Mouse (Mus musculus): Measurements from ENCODE around the gene Tgm5. TPM values are rescaled to one million over a fixed set of nuclear protein-coding genes. Genes with fewer than 3 reads are reported as not detected.
A peak's percentile ranks its signal among the peaks of the same experiment; 100 is the strongest.

The Tgm5 gene
- polyA plus RNA-seq, 1 experiment from 2014 or later, result 0.86 TPM

DNA sequence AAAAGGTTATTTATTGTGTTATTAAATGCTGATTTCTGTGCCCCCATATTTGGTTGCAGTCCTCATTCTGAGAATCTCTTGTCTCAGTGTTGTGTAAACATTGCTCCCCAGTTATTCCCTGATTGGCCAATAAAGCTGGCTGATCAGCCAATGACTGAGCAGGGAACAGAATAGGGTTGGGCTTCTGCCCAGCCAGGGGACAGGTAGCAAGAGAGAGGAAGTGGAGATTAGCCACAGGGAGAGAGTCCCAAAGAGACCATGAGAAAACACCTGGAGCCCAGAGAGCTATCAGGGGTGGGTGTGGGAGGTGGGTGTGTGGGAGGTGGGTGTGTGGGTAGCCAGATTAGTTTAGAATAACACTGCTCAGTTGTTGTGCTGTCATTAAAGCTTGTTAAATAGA is 20.3 kb upstream of the Tgm5 start:
- Histone ChIP-seq H3K9me3 (ENCODE audit: control insufficient read depth, low read length) (no peaks in the 10 kb centered on the region), H3K4me1 (ENCODE audit: control insufficient read depth, insufficient read depth, low read length) (no peaks in the 10 kb centered on the region), H3K27me3 (replicated peaks; ENCODE audit: control insufficient read depth, insufficient read depth, low read length) (no peaks in the 10 kb centered on the region), H3K4me3 (ENCODE audit: low read depth, low read length) (no peak overlapping the region), H3K27ac (replicated peaks; ENCODE audit: low read depth, low read length) (no peak overlapping the region), H3K4me2 (ENCODE audit: low read depth, low read length) (no peak overlapping the region), H3K9ac (ENCODE audit: low read depth, low read length) (no peak overlapping the region), H3K36me3 (ENCODE audit: control insufficient read depth, insufficient read depth, low read length) (no peaks in the 10 kb centered on the region)
- ATAC-seq (ENCODE audit: low read depth), result peak; percentile 65; the same call in 1 of the 2 replicates
- no peak for DNase-seq (ENCODE audit: low spot score)

DNA sequence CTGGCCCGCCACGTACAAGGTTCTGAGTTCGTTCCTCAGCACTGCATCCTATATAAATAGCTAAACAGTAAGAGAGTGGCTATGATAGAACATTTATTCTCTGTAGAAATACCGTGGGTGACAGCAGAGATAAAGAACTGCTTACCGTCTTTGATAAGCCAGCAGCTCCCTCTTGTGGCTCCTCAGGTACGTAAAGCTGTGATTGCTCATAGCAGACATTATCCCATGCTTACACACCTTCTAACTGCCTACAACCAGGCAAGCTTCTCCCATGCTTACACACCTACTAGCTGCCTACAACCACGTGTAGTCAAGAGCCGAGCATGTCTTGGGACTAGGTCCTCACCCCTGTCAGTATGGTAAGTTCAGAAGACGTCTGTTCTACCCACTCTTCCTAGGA is 16.4 kb upstream of the Tgm5 start:
- H3K4me3 ChIP-seq (ENCODE audit: low read depth, low read length), result no peak overlapping the region
- H3K4me2 ChIP-seq (ENCODE audit: low read depth, low read length), result no peak overlapping the region

DNA sequence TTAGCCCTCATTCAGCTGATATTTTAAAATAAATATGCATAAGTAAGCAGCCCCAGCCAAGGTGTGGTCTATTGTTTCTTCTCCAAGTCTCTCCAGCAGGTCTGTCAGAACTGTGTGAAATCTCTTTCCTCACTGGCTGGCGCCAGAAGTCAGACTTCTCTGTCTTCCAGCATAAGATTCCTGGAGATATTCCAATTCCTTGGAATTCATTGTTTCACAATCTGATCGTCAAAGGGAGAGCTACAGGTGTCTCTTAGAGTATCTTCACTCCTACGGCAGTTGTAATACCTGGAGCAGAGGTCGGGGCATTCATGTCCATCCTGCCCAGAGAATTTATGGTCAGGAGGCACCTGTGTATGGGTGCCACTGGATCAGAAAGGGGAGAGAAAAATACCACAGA is 4.1 kb upstream of the Tgm5 start:
- H3K9me3 ChIP-seq (ENCODE audit: control insufficient read depth, low read length), result no peaks in the 10 kb centered on the region
- 73% methylated on average over 4 of the region's 4 CpGs for WGBS

More for the DNA sequence above, 16.4 kb upstream of the Tgm5 start:
- H3K36me3 ChIP-seq (ENCODE audit: control insufficient read depth, insufficient read depth, low read length), result no peaks in the 10 kb centered on the region
- H3K27me3 ChIP-seq (replicated peaks; ENCODE audit: control insufficient read depth, insufficient read depth, low read length), result no peaks in the 10 kb centered on the region
- no peak overlapping the region for H3K9ac ChIP-seq (ENCODE audit: low read depth, low read length)
- 22% methylated on average over 9 of the region's 9 CpGs for WGBS
- DNase-seq (ENCODE audit: low spot score) (peak; percentile 82), ATAC-seq (ENCODE audit: low read depth) (no peak)
- H3K9me3 ChIP-seq (ENCODE audit: control insufficient read depth, low read length), result no peaks in the 10 kb centered on the region
- H3K4me1 ChIP-seq (ENCODE audit: control insufficient read depth, insufficient read depth, low read length), result no peaks in the 10 kb centered on the region
- no peak overlapping the region for H3K27ac ChIP-seq (replicated peaks; ENCODE audit: low read depth, low read length)

DNA sequence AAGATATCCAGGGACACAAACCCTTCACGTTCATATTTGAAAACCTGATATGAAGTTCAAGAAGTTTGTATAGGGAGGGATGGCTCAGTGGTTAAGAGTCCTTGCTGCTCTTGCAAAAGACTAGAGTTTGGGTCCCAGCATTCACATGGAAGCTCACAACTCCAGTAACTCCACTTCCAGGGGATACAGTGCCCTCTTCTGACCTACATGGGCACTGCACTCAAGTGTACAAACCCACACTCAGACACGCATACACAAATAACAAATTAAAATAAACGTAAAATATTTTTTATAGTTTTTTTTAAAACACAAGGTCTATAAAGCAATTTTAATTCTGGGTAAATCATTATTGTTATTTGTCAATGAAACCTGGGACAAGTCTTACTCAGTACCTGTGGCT is 2.9 kb upstream of the Tgm5 start:
- H3K4me2 ChIP-seq (ENCODE audit: low read depth, low read length), result no peak overlapping the region
- DNase-seq (ENCODE audit: low spot score), result no peak
- H3K4me1 ChIP-seq (ENCODE audit: control insufficient read depth, insufficient read depth, low read length), result no peaks in the 10 kb centered on the region; the same call in 1 of the 2 replicates
- H3K9me3 ChIP-seq (ENCODE audit: control insufficient read depth, low read length), result no peaks in the 10 kb centered on the region
- WGBS, result 92% methylated on average over 3 of the region's 3 CpGs
- no peak for ATAC-seq (ENCODE audit: low read depth)
- no peak overlapping the region for H3K27ac ChIP-seq (replicated peaks; ENCODE audit: low read depth, low read length)
- no peaks in the 10 kb centered on the region for H3K36me3 ChIP-seq (ENCODE audit: control insufficient read depth, insufficient read depth, low read length)
- H3K4me3 ChIP-seq (ENCODE audit: low read depth, low read length), result no peak overlapping the region
- no peak overlapping the region for H3K9ac ChIP-seq (ENCODE audit: low read depth, low read length)
- H3K27me3 ChIP-seq (replicated peaks; ENCODE audit: control insufficient read depth, insufficient read depth, low read length), result no peaks in the 10 kb centered on the region

More for the DNA sequence above, 4.1 kb upstream of the Tgm5 start:
- Histone ChIP-seq H3K4me3 (ENCODE audit: low read depth, low read length) (no peak overlapping the region), H3K36me3 (ENCODE audit: control insufficient read depth, insufficient read depth, low read length) (no peaks in the 10 kb centered on the region), H3K4me2 (ENCODE audit: low read depth, low read length) (no peak overlapping the region), H3K27me3 (replicated peaks; ENCODE audit: control insufficient read depth, insufficient read depth, low read length) (no peaks in the 10 kb centered on the region), H3K9ac (ENCODE audit: low read depth, low read length) (no peak overlapping the region), H3K27ac (replicated peaks; ENCODE audit: low read depth, low read length) (no peak overlapping the region), H3K4me1 (ENCODE audit: control insufficient read depth, insufficient read depth, low read length) (no peaks in the 10 kb centered on the region; the same call in 1 of the 2 replicates)
- ATAC-seq (ENCODE audit: low read depth) (no peak), DNase-seq (ENCODE audit: low spot score) (no peak)

DNA sequence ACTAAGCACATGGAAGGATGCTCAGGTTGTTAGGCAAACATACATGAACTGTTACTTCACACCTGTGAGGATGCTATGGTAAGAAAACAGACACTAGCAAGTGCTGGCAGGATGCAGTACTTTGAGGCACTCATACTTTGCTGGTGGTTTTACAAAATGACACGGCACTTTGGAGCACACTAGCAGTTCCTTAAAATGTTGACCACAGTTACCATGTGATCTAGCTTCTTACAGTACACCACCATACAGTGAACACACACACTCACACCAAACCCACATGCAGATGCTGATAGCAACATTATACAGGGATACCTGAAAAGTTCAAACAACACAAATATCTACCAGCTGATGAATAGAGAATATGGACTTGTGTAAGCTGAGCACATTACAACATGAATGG is 3.0 kb downstream of the Tgm5 start:
- no peak overlapping the region for H3K4me2 ChIP-seq (ENCODE audit: low read depth, low read length)
- WGBS, result 81% methylated on average over 1 of the region's 1 CpGs
- ATAC-seq (ENCODE audit: low read depth), result no peak
- no peaks in the 10 kb centered on the region for H3K36me3 ChIP-seq (ENCODE audit: control insufficient read depth, insufficient read depth, low read length)
- no peak overlapping the region for H3K27ac ChIP-seq (replicated peaks; ENCODE audit: low read depth, low read length)
- H3K9ac ChIP-seq (ENCODE audit: low read depth, low read length), result no peak overlapping the region
- H3K4me1 ChIP-seq (ENCODE audit: control insufficient read depth, insufficient read depth, low read length), result no peaks in the 10 kb centered on the region; the same call in 1 of the 2 replicates
- H3K4me3 ChIP-seq (ENCODE audit: low read depth, low read length), result no peak overlapping the region
- DNase-seq (ENCODE audit: low spot score), result no peak
- no peaks in the 10 kb centered on the region for H3K27me3 ChIP-seq (replicated peaks; ENCODE audit: control insufficient read depth, insufficient read depth, low read length)
- H3K9me3 ChIP-seq (ENCODE audit: control insufficient read depth, low read length), result no peaks in the 10 kb centered on the region

DNA sequence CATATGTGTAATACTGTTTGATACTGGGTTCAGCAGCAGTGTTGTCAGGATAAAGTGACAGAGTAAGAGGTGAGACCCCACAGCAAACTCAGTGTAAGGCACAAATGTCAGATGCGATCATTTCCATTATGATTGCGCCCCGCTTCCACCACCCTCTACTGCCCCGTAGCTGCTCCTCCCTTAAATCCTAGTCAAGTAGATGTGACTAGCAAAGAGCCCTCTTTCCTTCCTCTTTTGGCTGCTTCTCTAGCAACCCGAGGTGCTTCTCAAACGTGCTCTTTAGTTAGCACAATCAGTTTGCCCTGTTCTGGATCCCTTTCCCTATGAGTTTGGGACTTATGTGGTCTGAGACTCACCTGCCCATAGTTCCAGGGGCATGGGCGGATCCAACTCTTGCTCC is 10.9 kb downstream of the Tgm5 start:
- 81% methylated on average over 7 of the region's 7 CpGs for WGBS
- no peak overlapping the region for H3K9ac ChIP-seq (ENCODE audit: low read depth, low read length)
- ATAC-seq (ENCODE audit: low read depth) (no peak), DNase-seq (ENCODE audit: low spot score) (no peak)
- H3K4me1 ChIP-seq (ENCODE audit: control insufficient read depth, insufficient read depth, low read length), result 0 out of 2 replicates have a peak, but pooled peaks cover 4% of the 10 kb centered on the region
- H3K36me3 ChIP-seq (ENCODE audit: control insufficient read depth, insufficient read depth, low read length), result no peaks in the 10 kb centered on the region
- H3K4me2 ChIP-seq (ENCODE audit: low read depth, low read length), result no peak overlapping the region
- no peak overlapping the region for H3K27ac ChIP-seq (replicated peaks; ENCODE audit: low read depth, low read length)
- no peak overlapping the region for H3K4me3 ChIP-seq (ENCODE audit: low read depth, low read length)
- H3K27me3 ChIP-seq (replicated peaks; ENCODE audit: control insufficient read depth, insufficient read depth, low read length), result no peaks in the 10 kb centered on the region
- H3K9me3 ChIP-seq (ENCODE audit: control insufficient read depth, low read length), result no peaks in the 10 kb centered on the region

DNA sequence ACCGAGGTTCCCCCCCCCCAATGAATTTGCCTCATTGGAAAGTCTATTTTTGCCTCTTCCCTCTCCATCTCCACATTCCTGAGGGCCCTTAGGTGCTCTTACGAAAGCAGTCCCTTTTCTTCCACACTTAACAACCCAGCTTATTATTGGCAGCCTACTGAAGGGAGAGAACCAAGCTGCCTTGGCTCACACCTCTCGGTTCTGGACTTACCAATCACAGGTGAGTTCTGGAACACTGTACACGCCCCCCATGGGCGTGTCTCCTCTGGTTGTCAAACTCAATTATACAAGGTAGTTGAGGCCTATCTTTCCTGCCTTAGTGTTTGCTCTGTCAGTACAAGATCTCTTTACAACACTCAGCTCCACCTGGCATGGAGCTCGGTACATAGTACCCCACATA is 13.8 kb downstream of the Tgm5 start:
- no peaks in the 10 kb centered on the region for H3K9me3 ChIP-seq (ENCODE audit: control insufficient read depth, low read length)
- no peak overlapping the region for H3K27ac ChIP-seq (replicated peaks; ENCODE audit: low read depth, low read length)
- H3K4me3 ChIP-seq (ENCODE audit: low read depth, low read length), result no peak overlapping the region
- WGBS, result 77% methylated on average over 6 of the region's 6 CpGs
- H3K4me1 ChIP-seq (ENCODE audit: control insufficient read depth, insufficient read depth, low read length), result 0 out of 2 replicates have a peak, but pooled peaks cover 4% of the 10 kb centered on the region
- H3K27me3 ChIP-seq (replicated peaks; ENCODE audit: control insufficient read depth, insufficient read depth, low read length), result no peaks in the 10 kb centered on the region
- no peak overlapping the region for H3K4me2 ChIP-seq (ENCODE audit: low read depth, low read length)
- no peak for DNase-seq (ENCODE audit: low spot score)
- no peak overlapping the region for H3K9ac ChIP-seq (ENCODE audit: low read depth, low read length)
- no peak for ATAC-seq (ENCODE audit: low read depth)
- no peaks in the 10 kb centered on the region for H3K36me3 ChIP-seq (ENCODE audit: control insufficient read depth, insufficient read depth, low read length)

DNA sequence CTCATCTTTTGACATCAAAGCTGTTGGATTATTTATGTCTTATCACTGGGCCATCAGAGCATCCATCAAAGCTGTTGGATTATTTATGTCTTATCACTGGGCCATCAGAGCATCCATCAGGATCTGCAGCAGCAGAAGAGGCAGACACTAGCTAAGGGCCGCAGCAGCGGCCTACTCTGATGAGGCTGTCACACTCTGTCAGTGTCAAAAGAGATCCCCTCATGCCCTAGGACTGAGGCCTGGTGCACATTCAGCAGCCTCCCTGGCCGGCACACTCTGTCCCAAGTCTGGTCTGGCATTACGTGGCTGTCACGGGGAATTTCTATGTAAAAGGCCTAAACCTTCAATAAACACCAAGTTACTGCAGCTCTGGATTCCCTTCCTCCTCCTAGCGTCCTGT is 16.1 kb downstream of the Tgm5 start:
- DNase-seq (ENCODE audit: low spot score), result no peak
- WGBS, result 66% methylated on average over 6 of the region's 6 CpGs
- no peaks in the 10 kb centered on the region for H3K36me3 ChIP-seq (ENCODE audit: control insufficient read depth, insufficient read depth, low read length)

DNA sequence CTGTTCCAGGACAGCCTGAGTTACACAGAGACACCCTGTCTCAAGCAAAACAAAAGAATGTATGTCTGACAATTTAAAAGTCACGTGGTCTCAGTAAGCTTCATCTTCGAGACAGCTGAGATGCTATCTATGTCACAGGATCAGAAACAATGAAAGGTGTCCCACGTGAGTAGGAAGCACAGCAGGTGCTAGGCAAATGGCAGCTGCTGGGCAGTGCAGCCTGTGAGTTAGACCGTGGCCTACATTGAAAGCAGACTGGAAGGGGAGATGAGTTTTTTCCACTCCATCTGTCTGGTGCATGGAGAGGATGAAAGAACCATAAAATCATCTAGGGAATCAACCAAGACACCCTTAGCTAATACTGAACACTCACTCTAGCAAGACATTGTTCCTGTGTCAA is 18.5 kb downstream of the Tgm5 start:
- Histone ChIP-seq H3K9me3 (ENCODE audit: control insufficient read depth, low read length) (no peaks in the 10 kb centered on the region), H3K4me3 (ENCODE audit: low read depth, low read length) (no peak overlapping the region), H3K4me1 (ENCODE audit: control insufficient read depth, insufficient read depth, low read length) (0 out of 2 replicates have a peak, but pooled peaks cover 4% of the 10 kb centered on the region), H3K4me2 (ENCODE audit: low read depth, low read length) (no peak overlapping the region), H3K9ac (ENCODE audit: low read depth, low read length) (no peak overlapping the region), H3K36me3 (ENCODE audit: control insufficient read depth, insufficient read depth, low read length) (no peaks in the 10 kb centered on the region), H3K27me3 (replicated peaks; ENCODE audit: control insufficient read depth, insufficient read depth, low read length) (no peaks in the 10 kb centered on the region), H3K27ac (replicated peaks; ENCODE audit: low read depth, low read length) (no peak overlapping the region)
- ATAC-seq (ENCODE audit: low read depth) (no peak), DNase-seq (ENCODE audit: low spot score) (no peak)
- 68% methylated on average over 4 of the region's 4 CpGs for WGBS

More for the DNA sequence above, 16.1 kb downstream of the Tgm5 start:
- H3K27ac ChIP-seq (replicated peaks; ENCODE audit: low read depth, low read length), result no peak overlapping the region
- H3K4me2 ChIP-seq (ENCODE audit: low read depth, low read length), result no peak overlapping the region
- no peak for ATAC-seq (ENCODE audit: low read depth)
- H3K9me3 ChIP-seq (ENCODE audit: control insufficient read depth, low read length), result no peaks in the 10 kb centered on the region
- H3K9ac ChIP-seq (ENCODE audit: low read depth, low read length), result no peak overlapping the region
- no peak overlapping the region for H3K4me3 ChIP-seq (ENCODE audit: low read depth, low read length)
- H3K27me3 ChIP-seq (replicated peaks; ENCODE audit: control insufficient read depth, insufficient read depth, low read length), result no peaks in the 10 kb centered on the region
- H3K4me1 ChIP-seq (ENCODE audit: control insufficient read depth, insufficient read depth, low read length), result 0 out of 2 replicates have a peak, but pooled peaks cover 4% of the 10 kb centered on the region
